Mouse (Mus musculus) adrenal gland (tissue): ENCODE measurements around the gene 1700024P04Rik.

Experiments
- intact Hi-C: fragments of 180-260 bp; cut with DNase I; formaldehyde crosslinking; loops from one replicate; pipeline ENCODE4 v1.15.1; 2025

Gene 1700024P04Rik

GRCm38 (mm10) chr13:98966583-98966982 lies 17.8 kb downstream of the 1700024P04Rik start:
- intact Hi-C loops = no loop called here

- intact Hi-C loops = no loop called here
Observed at GRCm38 (mm10) chr13:98963612-98964011, 20.8 kb downstream of the 1700024P04Rik start.

GRCm38 (mm10) chr13:98958177-98958576 lies 26.2 kb downstream of the 1700024P04Rik start:
- intact Hi-C loops = loop anchor here (5.0 kb wide), 1 partner anchor 374 kb away; no protein-coding TSS in a partner anchor

- intact Hi-C loops = loop anchor here (5.0 kb wide), 1 partner anchor 376 kb away; no protein-coding TSS in a partner anchor
Observed at GRCm38 (mm10) chr13:98956209-98956608, 28.2 kb downstream of the 1700024P04Rik start.

- intact Hi-C loops = loop anchor here (5.0 kb wide), 1 partner anchor 377 kb away; no protein-coding TSS in a partner anchor
Observed at GRCm38 (mm10) chr13:98955676-98956075, 28.7 kb downstream of the 1700024P04Rik start.

GRCm38 (mm10) chr13:98955226-98955625 lies 29.1 kb downstream of the 1700024P04Rik start:
- intact Hi-C loops = loop anchor here (5.0 kb wide), 1 partner anchor 377 kb away; no protein-coding TSS in a partner anchor

- intact Hi-C loops = no loop called here
Observed at GRCm38 (mm10) chr13:98953830-98954229, 30.5 kb downstream of the 1700024P04Rik start.

- intact Hi-C loops = no loop called here
Observed at GRCm38 (mm10) chr13:98951951-98952350, 32.4 kb downstream of the 1700024P04Rik start.

- intact Hi-C loops = loop anchor here (10.0 kb wide), 1 partner anchor 157 kb away; no protein-coding TSS in a partner anchor
Observed at GRCm38 (mm10) chr13:98948146-98948545, 36.2 kb downstream of the 1700024P04Rik start.

- intact Hi-C loops = loop anchor here (10.0 kb wide), 1 partner anchor 158 kb away; no protein-coding TSS in a partner anchor
Observed at GRCm38 (mm10) chr13:98946434-98946833, 37.9 kb downstream of the 1700024P04Rik start.

GRCm38 (mm10) chr13:98945908-98946307 lies 38.5 kb downstream of the 1700024P04Rik start:
- intact Hi-C loops = loop anchor here (10.0 kb wide), 1 partner anchor 159 kb away; no protein-coding TSS in a partner anchor

- intact Hi-C loops = loop anchor here (10.0 kb wide), 1 partner anchor 159 kb away; no protein-coding TSS in a partner anchor
Observed at GRCm38 (mm10) chr13:98945381-98945780, 39.0 kb downstream of the 1700024P04Rik start.

GRCm38 (mm10) chr13:98944620-98945081 lies 39.7 kb downstream of the 1700024P04Rik start:
- intact Hi-C loops = loop anchor here (10.0 kb wide), 1 partner anchor 160 kb away; no protein-coding TSS in a partner anchor

- intact Hi-C loops = loop anchor here (10.0 kb wide), 1 partner anchor 162 kb away; no protein-coding TSS in a partner anchor
Observed at GRCm38 (mm10) chr13:98942360-98942759, 42.0 kb downstream of the 1700024P04Rik start.

- intact Hi-C loops = loop anchor here (10.0 kb wide), 1 partner anchor 163 kb away; no protein-coding TSS in a partner anchor
Observed at GRCm38 (mm10) chr13:98941829-98942343, 42.5 kb downstream of the 1700024P04Rik start.

GRCm38 (mm10) chr13:98937108-98937507 lies 47.3 kb downstream of the 1700024P04Rik start:
- intact Hi-C loops = no loop called here
